Mouse (Mus musculus) layer of hippocampus, adult 8-10 months (tissue): ENCODE data around the gene Pbld1. TPM values are rescaled to one million over a fixed set of nuclear protein-coding genes. Genes with fewer than 3 reads are reported as not detected.

ENCODE experiments used
- DNase-seq, 2 experiments: peaks; one replicate each; pipeline ENCODE4 v3.0.0; 2022; ENCODE audit warnings: low spot score in 2 of 2
- total RNA-seq, 4 experiments: library from RNA; stranded (reverse); gene quantifications; 2 replicates each; pipeline ENCODE4 v1.2.4; 2022

Gene Pbld1
- total RNA-seq, 4 experiments from 2014 or later = 0.20 to 0.68 (median 0.49) TPM

- DNase-seq = no peak
Measured at GRCm38 (mm10) chr10:63092616-63093550, 32.9 kb downstream of the Pbld1 start.

- no peak for DNase-seq
Measured at GRCm38 (mm10) chr10:63096757-63097156, 36.8 kb downstream of the Pbld1 start.

GRCm38 (mm10) chr10:63098191-63098590 lies 38.2 kb downstream of the Pbld1 start:
- no peak for DNase-seq

- no peak for DNase-seq
Measured at GRCm38 (mm10) chr10:63099521-63099920, 39.6 kb downstream of the Pbld1 start, which contains the start of gene Atoh7. Gene Atoh7, plus strand, starts transcription at chr10:63099651.

- peak; percentile 44 to 67 for DNase-seq
Measured at GRCm38 (mm10) chr10:63099941-63100562, 40.1 kb downstream of the Pbld1 start.

- no peak for DNase-seq
Measured at GRCm38 (mm10) chr10:63100657-63101056, 40.7 kb downstream of the Pbld1 start.

GRCm38 (mm10) chr10:63113027-63113604 lies 53.2 kb downstream of the Pbld1 start:
- no peak for DNase-seq

- no peak for DNase-seq
Measured at GRCm38 (mm10) chr10:63113716-63114360, 53.9 kb downstream of the Pbld1 start.

- DNase-seq = no peak
Measured at GRCm38 (mm10) chr10:63115881-63116280, 55.9 kb downstream of the Pbld1 start.

- no peak for DNase-seq
Measured at GRCm38 (mm10) chr10:63116376-63116775, 56.4 kb downstream of the Pbld1 start.

- DNase-seq = no peak
Measured at GRCm38 (mm10) chr10:63117583-63117982, 57.6 kb downstream of the Pbld1 start.

- DNase-seq = no peak
Measured at GRCm38 (mm10) chr10:63119916-63120315, 60.0 kb downstream of the Pbld1 start.

- no peak for DNase-seq
Measured at GRCm38 (mm10) chr10:63121961-63122360, 62.0 kb downstream of the Pbld1 start.

- DNase-seq = peak in 1 of 2 experiments; percentile 32
Measured at GRCm38 (mm10) chr10:63122516-63122915, 62.6 kb downstream of the Pbld1 start.

GRCm38 (mm10) chr10:63123141-63123540 lies 63.2 kb downstream of the Pbld1 start:
- no peak for DNase-seq

- DNase-seq = no peak
Measured at GRCm38 (mm10) chr10:63124016-63124415, 64.1 kb downstream of the Pbld1 start.

- DNase-seq = no peak
Measured at GRCm38 (mm10) chr10:63125343-63125742, 65.4 kb downstream of the Pbld1 start.

- no peak for DNase-seq
Measured at GRCm38 (mm10) chr10:63126116-63126515, 66.2 kb downstream of the Pbld1 start.

GRCm38 (mm10) chr10:63127156-63127555 lies 67.2 kb downstream of the Pbld1 start:
- DNase-seq = no peak
